Mouse (Mus musculus) forebrain, embryonic 14.5 days (tissue): ENCODE measurements around the gene Siva1. TPM values are rescaled to one million over a fixed set of nuclear protein-coding genes. Genes with fewer than 3 reads are reported as not detected.
A peak's percentile ranks its signal among the peaks of the same experiment; 100 is the strongest.

Source experiments
- ATAC-seq: fragments of 200-750 bp; cut with Nextera tagmentation; 2 replicates; pipeline ENCODE4 v1.8.0; 2017; ENCODE audit warnings: mild to moderate bottlenecking, moderate library complexity
- DNase-seq: peaks from one replicate; pipeline ENCODE4 v3.0.0-alpha.2; 2015; ENCODE audit warnings: low spot score
- H3K27ac ChIP-seq: fragments of 300-500 bp; sonication (generic); 2 replicates; pipeline ENCODE4 v1.5.1; 2014; ENCODE audit warnings: low read depth, mild to moderate bottlenecking, control low read depth, low read length, moderate library complexity
- H3K27me3 ChIP-seq: fragments of 300-500 bp; sonication (generic); replicated peaks from 2 replicates; pipeline ENCODE4 v1.6.1; 2014; ENCODE audit warnings: low read length, control low read depth, mixed read lengths; ENCODE audit not compliant: control insufficient read depth, insufficient read depth
- H3K36me3 ChIP-seq: fragments of 300-500 bp; sonication (generic); 2 replicates; pipeline ENCODE4 v1.6.1; 2014; ENCODE audit warnings: low read length, control low read depth; ENCODE audit not compliant: control insufficient read depth, insufficient read depth
- H3K4me1 ChIP-seq: fragments of 300-500 bp; sonication (generic); 2 replicates; pipeline ENCODE4 v1.6.1; 2014; ENCODE audit warnings: antibody characterized with exemption, low read length, control low read depth; ENCODE audit not compliant: control insufficient read depth, insufficient read depth
- H3K4me2 ChIP-seq: fragments of 300-500 bp; sonication (generic); 2 replicates; pipeline ENCODE4 v1.6.1; 2014; ENCODE audit warnings: mild to moderate bottlenecking, control low read depth, low read length
- H3K4me3 ChIP-seq: fragments of 300-500 bp; sonication (generic); 2 replicates; pipeline ENCODE4 v1.5.1; 2014; ENCODE audit warnings: low read depth, low read length, control low read depth
- H3K9ac ChIP-seq: fragments of 300-500 bp; sonication (generic); 2 replicates; pipeline ENCODE4 v1.6.1; 2014; ENCODE audit warnings: mild to moderate bottlenecking, low read length, control low read depth, moderate library complexity
- H3K9me3 ChIP-seq: fragments of 300-500 bp; sonication (generic); replicated peaks from 2 replicates; pipeline ENCODE4 v1.6.1; 2016; ENCODE audit warnings: low read length, control low read depth, mixed read lengths; ENCODE audit not compliant: control insufficient read depth
- WGBS: fragments of 180-500 bp; shearing (Covaris S2); extraction: QIAGEN DNeasy Blood & Tissue Kit; methylation state at CpG from one replicate; pipeline ENCODE4 v1.1.7; 2014; 5-methylcytosine and 5-hydroxymethylcytosine counted together
- polyA plus RNA-seq: library from polyadenylated mRNA; unstranded; fragments of >200 nt; fragmentation: Nextera tagmentation; extraction: Ambion mirVana; gene quantifications from 2 replicates; pipeline ENCODE4 v1.2.1, GENCODE M21; 2014

The Siva1 gene
- polyA plus RNA-seq, 1 experiment from 2014 or later = 155 TPM

GRCm38 (mm10) chr12:112665881-112666544 lies 21.5 kb downstream of the Siva1 start:
- Histone ChIP-seq H3K9ac (peak overlapping the region; percentile 33; the same call in 1 of the 2 replicates), H3K36me3 (peaks cover 75% of the 10 kb centered on the region)

GRCm38 (mm10) chr12:112667619-112668297 lies 23.3 kb downstream of the Siva1 start:
- ATAC-seq (no peak), DNase-seq (no peak)
- H3K9ac ChIP-seq = no peak overlapping the region
- peaks cover 61% of the 10 kb centered on the region for H3K36me3 ChIP-seq
- no peaks in the 10 kb centered on the region for H3K9me3 ChIP-seq
- H3K4me2 ChIP-seq = no peak overlapping the region
- 86% methylated on average over 10 of the region's 10 CpGs for WGBS
- H3K4me1 ChIP-seq = peaks cover 42% of the 10 kb centered on the region
- H3K27ac ChIP-seq = no peak overlapping the region
- no peaks in the 10 kb centered on the region for H3K27me3 ChIP-seq
- H3K4me3 ChIP-seq = no peak overlapping the region

More at GRCm38 (mm10) chr12:112665881-112666544, 21.5 kb downstream of the Siva1 start:
- ATAC-seq (no peak; the same call in 1 of the 2 replicates), DNase-seq (no peak)
- H3K27me3 ChIP-seq = no peaks in the 10 kb centered on the region
- WGBS = 81% methylated on average over 9 of the region's 9 CpGs
- H3K4me1 ChIP-seq = peaks cover 42% of the 10 kb centered on the region
- H3K9me3 ChIP-seq = no peaks in the 10 kb centered on the region
- peak overlapping the region; percentile 2 for H3K4me2 ChIP-seq
- H3K27ac ChIP-seq = peak overlapping the region; percentile 89
- H3K4me3 ChIP-seq = no peak overlapping the region

- H3K4me2 ChIP-seq = no peak overlapping the region
- 0 out of 2 replicates have a peak overlapping the region, but pooled peaks have one; percentile 4 for H3K9ac ChIP-seq
- H3K4me1 ChIP-seq = peaks cover 23% of the 10 kb centered on the region
- H3K4me3 ChIP-seq = no peak overlapping the region
- H3K27ac ChIP-seq = no peak overlapping the region
- no peaks in the 10 kb centered on the region for H3K9me3 ChIP-seq
- ATAC-seq (no peak), DNase-seq (no peak)
- 58% methylated on average over 9 of the region's 9 CpGs for WGBS
- H3K27me3 ChIP-seq = no peaks in the 10 kb centered on the region
- H3K36me3 ChIP-seq = peaks cover 50% of the 10 kb centered on the region
These were observed 26.4 kb downstream of the Siva1 start for GRCm38 (mm10) chr12:112670718-112671393.

- Histone ChIP-seq H3K9me3 (no peaks in the 10 kb centered on the region), H3K4me2 (peak overlapping the region; percentile 91; the same call in 1 of the 2 replicates), H3K9ac (0 out of 2 replicates have a peak overlapping the region, but pooled peaks have one; percentile 1), H3K36me3 (peaks cover 44% of the 10 kb centered on the region), H3K27me3 (no peaks in the 10 kb centered on the region), H3K27ac (no peak overlapping the region), H3K4me3 (no peak overlapping the region), H3K4me1 (peaks cover 18% of the 10 kb centered on the region)
- WGBS = 85% methylated on average over 7 of the region's 7 CpGs
- ATAC-seq = no peak
- DNase-seq = no peak
These were observed 27.4 kb downstream of the Siva1 start for GRCm38 (mm10) chr12:112671891-112672290.

GRCm38 (mm10) chr12:112672744-112673575 lies 28.5 kb downstream of the Siva1 start:
- Histone ChIP-seq H3K36me3 (peaks cover 33% of the 10 kb centered on the region), H3K9ac (peak overlapping the region; percentile 99), H3K27me3 (0 out of 2 replicates have a peak, but pooled peaks cover 4% of the 10 kb centered on the region), H3K4me1 (peaks cover 18% of the 10 kb centered on the region), H3K9me3 (no peaks in the 10 kb centered on the region), H3K4me3 (peak overlapping the region; percentile 93), H3K4me2 (peak overlapping the region; percentile 91), H3K27ac (peak overlapping the region; percentile 94)
- WGBS = 6% methylated on average over 21 of the region's 21 CpGs
- peak; percentile 44 for ATAC-seq
- peak; percentile 53 for DNase-seq

- peak; percentile 64 for DNase-seq
- H3K4me1 ChIP-seq = peaks cover 24% of the 10 kb centered on the region
These were observed 29.2 kb downstream of the Siva1 start for GRCm38 (mm10) chr12:112673576-112674091.

GRCm38 (mm10) chr12:112674132-112675011 lies 29.9 kb downstream of the Siva1 start, which contains the start of gene Akt1:
TSS of gene Akt1 (minus strand) at chr12:112674884.
- H3K9me3 ChIP-seq = no peaks in the 10 kb centered on the region
- DNase-seq (peak; percentile 46), ATAC-seq (peak; percentile 18; the same call in 1 of the 2 replicates)
- peak within 1 kb of the TSS; percentile 91 for H3K4me2 ChIP-seq
- peak within 1 kb of the TSS; percentile 99 for H3K9ac ChIP-seq
- peaks cover 28% of the 10 kb centered on the region for H3K4me1 ChIP-seq
- H3K27me3 ChIP-seq = peaks cover 16% of the 10 kb centered on the region; the same call in 1 of the 2 replicates
- WGBS = under 1% methylated on average over 41 of the region's 70 CpGs
- H3K36me3 ChIP-seq = peaks cover 19% of the 10 kb centered on the region
- peak within 1 kb of the TSS; percentile 93 for H3K4me3 ChIP-seq
- peak within 1 kb of the TSS; percentile 94 for H3K27ac ChIP-seq

More at GRCm38 (mm10) chr12:112673576-112674091, 29.2 kb downstream of the Siva1 start:
- Histone ChIP-seq H3K27me3 (0 out of 2 replicates have a peak, but pooled peaks cover 11% of the 10 kb centered on the region), H3K9me3 (no peaks in the 10 kb centered on the region), H3K27ac (peak overlapping the region; percentile 94), H3K36me3 (peaks cover 27% of the 10 kb centered on the region), H3K4me2 (peak overlapping the region; percentile 91), H3K4me3 (peak overlapping the region; percentile 93), H3K9ac (peak overlapping the region; percentile 99)
- ATAC-seq = peak; percentile 33
- under 1% methylated on average over 49 of the region's 68 CpGs for WGBS
